Mouse (Mus musculus) C2C12 (cell line): ENCODE data around the gene Tenm2.

ENCODE experiments used
- CEBPB ChIP-seq: IDR thresholded peaks from one replicate; pipeline ENCODE4 v1.6.1; 2011; ENCODE audit warnings: low read depth, mild to moderate bottlenecking, control low read depth, moderate library complexity
- CTCF ChIP-seq: IDR thresholded peaks from one replicate; pipeline ENCODE4 v1.5.1; 2011; ENCODE audit not compliant: control insufficient read depth, insufficient read depth, insufficient read length

- TF ChIP-seq CEBPB: no peak
- TF ChIP-seq CTCF: no peak
These were observed 631.5 kb downstream of the Tenm2 start for GRCm38 (mm10) chr11:36604272-36604671.
